Mouse (Mus musculus) testis, adult 2 months (tissue): ENCODE measurements around the gene Kank1.

Source experiments
- CTCF ChIP-seq: fragments of 200-500 bp; IDR thresholded peaks from 2 replicates; pipeline ENCODE4 v1.5.1; 2012; ENCODE audit warnings: low read depth, mild to moderate bottlenecking, inconsistent platforms, low read length, moderate library complexity; ENCODE audit not compliant: control insufficient read depth, insufficient read depth, insufficient replicate concordance
- POLR2A ChIP-seq: fragments of 200-500 bp; IDR thresholded peaks from 2 replicates; pipeline ENCODE4 v1.6.1; 2012; ENCODE audit warnings: low read depth, mild to moderate bottlenecking, inconsistent platforms, low read length, moderate library complexity; ENCODE audit not compliant: control insufficient read depth

- TF ChIP-seq CTCF (no peak), POLR2A (no peak)
Observed at GRCm38 (mm10) chr19:25315993-25316392, 79.2 kb downstream of the Kank1 start.
